Mouse (Mus musculus): ENCODE data around the gene Klhl22.
A peak's percentile ranks its signal among the peaks of the same experiment; 100 is the strongest.
"Not testable (repeated sequence)": the region's sequence is repeated elsewhere in the genome, so short reads cannot be mapped to it uniquely, and the experiment has no call there.

Klhl22 gene

GRCm38 (mm10) chr16:17759344-17759773 lies at the start of gene Klhl22:
Gene Klhl22 (plus strand): TSS chr16:17759618.
- DNase-seq: peak; percentile 87 to 94

- DNase-seq: no peak
Measured at GRCm38 (mm10) chr16:17717791-17718190, 41.6 kb upstream of the Klhl22 start.

DNA sequence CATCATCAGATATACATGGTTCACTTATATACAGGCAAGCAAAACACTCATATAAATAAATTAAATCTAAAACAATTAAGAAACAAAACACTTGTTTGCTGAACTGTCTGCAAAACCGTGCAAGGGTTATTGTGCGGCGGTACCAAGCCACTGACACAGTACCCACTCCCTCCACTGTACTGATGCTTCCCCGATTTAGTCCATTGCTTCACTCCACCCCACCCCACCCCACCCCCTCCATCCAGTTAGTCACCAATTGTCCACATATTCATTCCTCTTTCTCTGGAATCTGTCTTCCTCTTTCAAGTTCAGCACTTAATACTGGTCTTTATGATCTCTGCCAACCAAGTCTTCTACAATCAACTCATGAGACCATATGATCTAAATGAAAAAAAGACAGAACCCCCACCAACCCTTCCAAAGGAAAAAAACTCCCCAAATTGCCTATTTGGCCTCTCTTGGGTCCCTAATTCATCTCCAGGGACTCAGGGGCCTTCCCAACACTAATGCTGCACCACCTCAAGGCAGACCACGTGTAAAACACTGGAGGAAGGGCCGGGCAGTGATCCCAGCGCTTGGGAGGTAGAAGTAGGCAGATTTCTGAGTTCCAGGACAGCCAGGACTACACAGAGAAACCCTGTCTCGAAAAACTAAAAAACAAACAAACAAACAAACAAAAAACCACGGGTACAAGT lies 38.2 kb upstream of the Klhl22 start:
- no peak for DNase-seq

DNA sequence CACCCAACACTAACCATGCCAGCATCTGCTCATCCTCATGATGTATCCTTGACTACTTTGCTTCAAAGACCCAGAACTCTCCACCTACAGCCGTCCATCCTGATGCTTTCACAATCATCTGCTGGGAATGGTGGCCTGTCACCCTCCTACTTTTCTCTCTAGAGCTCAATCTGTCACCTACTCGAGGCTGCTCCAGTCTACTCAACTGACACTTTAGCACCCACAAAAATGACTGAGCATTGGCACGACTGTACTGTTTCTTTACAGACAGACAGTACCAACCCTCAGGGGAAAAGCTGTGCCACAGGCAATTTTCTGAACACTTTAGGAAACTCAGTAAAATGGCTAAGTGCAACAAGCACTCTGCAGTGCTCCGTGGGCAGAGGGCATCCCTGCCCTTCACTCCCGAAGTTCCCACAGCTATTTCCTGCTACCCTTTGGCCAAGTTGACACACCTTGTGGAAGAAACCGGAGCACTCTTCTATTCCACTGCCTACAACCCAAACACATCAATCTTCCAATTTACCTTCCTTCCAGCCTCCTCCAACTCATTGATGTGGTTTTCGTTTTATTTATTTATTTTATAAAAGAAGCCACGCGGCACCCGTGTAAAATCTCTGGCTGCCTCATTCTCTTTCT lies 37.5 kb upstream of the Klhl22 start:
- DNase-seq: no peak

GRCm38 (mm10) chr16:17722461-17723324 lies 36.7 kb upstream of the Klhl22 start:
- DNase-seq: peak; percentile 78 to 79

- DNase-seq: no peak
Measured at GRCm38 (mm10) chr16:17723325-17723626, 36.1 kb upstream of the Klhl22 start.

DNA sequence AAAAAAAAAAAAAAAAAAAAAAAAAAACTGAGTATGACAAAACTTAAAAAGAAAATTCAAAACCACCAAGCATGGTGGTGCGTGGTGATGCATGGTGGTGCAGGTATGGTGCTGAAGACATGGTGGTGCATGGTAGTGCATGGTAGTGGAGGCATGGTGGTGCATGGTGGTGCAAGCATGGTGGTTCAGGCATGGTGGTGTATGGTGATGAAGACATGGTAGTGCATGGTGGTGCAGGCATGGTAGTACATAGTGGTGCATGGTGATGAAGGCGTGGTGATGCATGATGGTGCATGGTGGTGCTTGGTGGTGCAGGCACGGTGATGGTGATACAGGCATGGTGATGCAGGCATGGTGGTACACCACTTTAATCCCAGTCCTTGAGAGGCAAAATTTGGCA lies 35.0 kb upstream of the Klhl22 start:
- DNase-seq: no peak

GRCm38 (mm10) chr16:17727179-17727861 lies 32.1 kb upstream of the Klhl22 start:
- DNase-seq: peak; percentile 22 to 56

GRCm38 (mm10) chr16:17729974-17730373 lies 29.4 kb upstream of the Klhl22 start:
- no peak for DNase-seq

DNA sequence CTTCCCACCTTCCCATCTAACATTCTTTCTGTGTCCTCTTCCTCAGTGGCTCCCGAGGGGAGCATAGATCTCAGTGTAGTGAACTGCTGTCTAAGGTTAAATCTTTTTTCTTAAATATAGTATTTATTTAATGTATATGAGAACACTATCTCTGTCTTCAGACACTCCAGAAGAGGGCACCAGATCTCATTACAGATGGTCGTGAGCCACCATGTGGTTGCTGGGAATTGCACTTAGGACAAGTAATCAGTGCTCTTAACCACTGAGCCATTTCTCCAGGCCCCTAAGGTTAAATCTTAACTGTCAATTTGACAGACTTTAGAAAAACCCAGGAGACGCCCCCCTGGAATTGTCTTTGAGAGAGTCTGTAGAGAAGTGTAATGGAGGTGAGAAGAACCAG lies 27.4 kb upstream of the Klhl22 start:
- no peak for DNase-seq

- no peak for DNase-seq
Measured at GRCm38 (mm10) chr16:17732431-17732830, 27.0 kb upstream of the Klhl22 start.

DNA sequence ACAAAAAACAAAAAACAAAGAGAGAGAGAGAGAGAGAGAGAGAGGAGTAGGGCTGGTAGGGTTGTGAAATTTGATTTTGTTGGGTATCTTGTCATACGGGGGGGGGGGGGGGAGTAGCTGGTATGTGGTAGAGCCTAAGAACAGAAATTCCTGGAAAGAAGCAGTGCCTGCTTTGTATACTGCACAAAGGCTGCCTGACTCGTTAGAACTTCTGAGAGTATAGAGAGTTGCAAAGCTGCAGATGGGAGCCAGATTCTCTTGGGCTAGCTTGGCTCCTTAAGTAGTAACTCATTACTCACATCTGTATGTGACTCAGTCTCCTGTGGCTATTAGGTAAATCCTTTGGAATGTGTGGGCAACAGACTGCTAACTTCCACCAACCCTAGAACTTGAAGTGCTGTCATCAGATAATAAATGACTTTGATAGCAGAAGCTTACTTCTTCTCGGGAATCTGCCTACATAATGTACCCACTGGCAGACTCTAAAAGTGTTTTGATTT lies 26.5 kb upstream of the Klhl22 start, which contains the start of gene Med15:
Gene Med15, minus strand, starts transcription at position 51 of the 500 bp plus-strand sequence.
- DNase-seq: no peak

DNA sequence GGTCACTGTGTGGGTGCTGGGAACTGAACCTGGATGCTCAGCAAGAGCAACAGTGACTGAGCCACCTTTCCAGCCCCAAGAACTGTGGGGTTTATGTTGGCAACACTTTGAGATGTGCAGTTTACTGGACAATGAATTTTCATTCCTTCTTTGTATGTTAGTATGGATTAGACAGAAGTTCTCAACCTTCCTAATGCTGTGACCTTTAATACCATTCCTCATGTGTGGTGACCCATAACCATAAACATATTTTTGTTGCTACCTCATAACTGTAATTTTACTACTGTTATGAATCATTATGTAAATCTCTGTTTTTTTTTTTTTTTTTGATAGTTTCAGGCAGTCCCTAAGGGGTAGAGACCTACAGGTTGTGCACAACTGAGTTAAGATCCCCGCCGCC lies 25.8 kb upstream of the Klhl22 start:
- DNase-seq: no peak

- not testable (repeated sequence) for DNase-seq
Measured at GRCm38 (mm10) chr16:17734872-17735271, 24.5 kb upstream of the Klhl22 start.

GRCm38 (mm10) chr16:17736156-17736555 lies 23.3 kb upstream of the Klhl22 start:
- no peak for DNase-seq

DNA sequence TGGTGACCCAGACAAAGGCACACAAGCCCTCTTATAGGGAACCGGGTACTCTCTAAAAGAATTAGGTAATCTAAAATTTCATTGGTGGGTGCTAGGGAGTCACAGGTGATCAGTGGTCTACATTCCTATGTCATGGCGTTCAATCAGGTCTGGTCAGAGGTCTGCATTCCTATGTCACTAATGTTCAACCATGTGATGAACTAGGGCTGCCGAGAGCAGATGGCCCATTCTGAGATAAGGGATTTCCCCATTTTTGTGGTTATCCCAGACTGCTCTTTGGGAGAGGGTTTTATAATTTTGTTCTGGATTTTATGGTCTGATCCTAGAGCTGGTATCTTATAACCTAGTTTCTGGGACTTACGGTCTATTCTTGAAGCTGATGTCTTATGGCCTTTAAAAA lies 19.3 kb upstream of the Klhl22 start:
- no peak for DNase-seq

DNA sequence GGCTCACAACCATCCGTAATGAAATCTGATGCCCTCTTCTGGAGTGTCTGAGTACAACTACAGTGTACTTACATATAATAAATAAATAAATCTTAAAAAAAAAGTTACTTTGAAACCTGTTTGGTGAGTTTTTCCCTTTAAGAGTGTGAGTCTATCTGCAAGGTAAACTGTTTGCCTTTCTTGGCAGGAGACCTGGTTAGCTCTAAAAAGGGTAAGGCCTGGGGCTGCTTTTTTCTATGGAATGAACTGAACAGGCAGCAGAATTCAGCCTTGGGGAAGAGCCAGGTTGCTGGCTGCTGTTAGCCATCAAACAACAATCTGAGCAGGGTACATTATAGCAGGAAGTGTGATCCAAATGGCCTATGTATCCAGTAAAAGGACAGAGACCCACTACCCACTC lies 16.6 kb upstream of the Klhl22 start:
- DNase-seq: no peak

DNA sequence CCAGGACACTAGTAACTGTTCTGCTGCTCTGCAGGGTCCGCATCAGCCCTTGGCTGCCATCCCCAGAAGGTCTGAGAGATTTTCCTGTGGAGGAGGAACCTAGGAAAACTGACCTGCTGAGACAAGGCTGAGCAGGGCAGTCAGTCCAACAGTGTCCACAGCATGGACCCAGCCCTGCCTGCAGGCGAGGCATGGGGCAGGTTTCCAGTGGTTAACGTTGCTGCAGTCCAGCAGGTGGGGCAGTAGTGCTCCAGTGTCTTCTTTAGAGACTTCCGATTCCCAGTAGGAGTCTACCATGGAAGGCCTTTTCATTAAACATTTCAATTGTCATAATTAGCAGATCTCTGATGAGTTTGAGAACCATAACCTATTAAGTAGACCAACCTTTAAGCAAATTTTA lies 16.1 kb upstream of the Klhl22 start:
- no peak for DNase-seq

- peak in 1 of 2 experiments; percentile 31 for DNase-seq
Measured at GRCm38 (mm10) chr16:17744536-17744935, 14.9 kb upstream of the Klhl22 start.

- DNase-seq: no peak
Measured at GRCm38 (mm10) chr16:17745067-17745466, 14.4 kb upstream of the Klhl22 start.

DNA sequence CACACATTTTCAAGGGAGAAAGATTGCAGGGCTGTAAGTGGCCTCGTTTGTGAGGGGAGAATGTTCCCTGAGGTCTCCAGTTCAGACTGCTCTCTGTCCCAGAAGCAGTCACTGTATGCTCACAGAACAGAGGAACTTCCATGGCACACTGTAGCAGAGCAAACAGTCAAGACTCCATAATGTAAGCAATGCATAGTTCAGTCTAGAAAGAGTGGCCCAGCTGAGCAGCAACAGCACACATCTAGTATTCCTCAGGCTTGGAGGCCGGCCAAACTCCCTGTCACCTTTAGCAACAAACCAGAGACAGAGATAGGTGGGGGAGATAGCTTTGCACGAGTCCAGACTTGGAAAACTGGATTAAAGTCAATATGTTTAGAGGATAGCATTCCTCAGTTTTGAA lies 6.4 kb upstream of the Klhl22 start:
- DNase-seq: no peak

GRCm38 (mm10) chr16:17753686-17754085 lies 5.7 kb upstream of the Klhl22 start:
- DNase-seq: no peak

DNA sequence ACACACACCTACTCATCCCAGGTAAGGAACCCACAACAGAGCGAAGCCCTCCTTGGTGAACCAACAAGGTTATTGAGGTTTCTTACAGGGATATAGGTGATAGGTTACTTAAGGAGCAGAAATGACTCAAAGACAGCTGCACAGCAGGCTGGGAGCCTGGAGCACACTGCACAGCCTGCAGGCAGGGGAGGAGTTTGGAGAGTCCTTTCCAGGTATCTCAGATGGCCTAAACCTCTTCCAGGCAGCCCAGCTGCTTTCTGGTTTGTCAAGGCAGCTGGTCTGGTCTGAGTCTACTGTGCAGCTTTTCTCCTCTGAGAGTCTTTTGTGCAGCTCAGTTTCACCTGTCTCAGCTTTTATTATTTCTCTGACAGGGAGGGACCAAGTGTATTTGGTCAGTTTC lies 1.7 kb upstream of the Klhl22 start:
- no peak for DNase-seq
